ENCODE assay signal across 8 mouse cellular contexts in genomic region chr4:135545080-135545511, GRCm38 (mm10). TPM values are rescaled to one million over a fixed set of nuclear protein-coding genes. Genes with fewer than 3 reads are reported as not detected.
DNase-seq lines count a peak whose midpoint lies in the region; ATAC-seq and TF ChIP-seq lines count a peak whose summit lies in the region.

No protein-coding gene starts in this region.

- H3K9ac ChIP-seq in heart, embryonic 13.5 days, result peak overlapping the region; percentile 73
- no peak overlapping the region for H3K9ac ChIP-seq in midbrain, embryonic 15.5 days

- 8% methylated on average over 8 of the region's 8 CpGs for WGBS in heart, embryonic 13.5 days
- 7% methylated on average over 8 of the region's 8 CpGs for WGBS in limb, embryonic 10.5 days
- 31% methylated on average over 8 of the region's 8 CpGs for WGBS in midbrain, embryonic 15.5 days

- H3K36me3 ChIP-seq in G1E (replicated peaks), result no peaks in the 10 kb centered on the region
- H3K36me3 ChIP-seq in heart, embryonic 13.5 days, result peaks cover 10% of the 10 kb centered on the region
- H3K36me3 ChIP-seq in limb, embryonic 10.5 days, result no peaks in the 10 kb centered on the region
- H3K36me3 ChIP-seq in midbrain, embryonic 15.5 days (replicated peaks), result no peaks in the 10 kb centered on the region

- no peak for TF ChIP-seq CTCF in G1E (IDR thresholded peaks at IDR 0.05; ENCODE audit: low read depth, low read length)

- H3K27me3 ChIP-seq in G1E (ENCODE audit: insufficient read depth, low read length), result peaks cover 25% of the 10 kb centered on the region
- H3K27me3 ChIP-seq in heart, embryonic 13.5 days (replicated peaks), result no peaks in the 10 kb centered on the region
- peaks cover 52% of the 10 kb centered on the region for H3K27me3 ChIP-seq in limb, embryonic 10.5 days (ENCODE audit: low read depth, poor library complexity, severe bottlenecking)
- no peaks in the 10 kb centered on the region for H3K27me3 ChIP-seq in midbrain, embryonic 15.5 days (replicated peaks)

- ATAC-seq in G1E (ENCODE audit: extremely low read depth, insufficient number of reproducible peaks, low FRiP score, poor library complexity, severe bottlenecking), result no peak
- no peak for ATAC-seq in heart, embryonic 13.5 days (ENCODE audit: extremely low read depth, insufficient number of reproducible peaks, low FRiP score, low TSS enrichment)
- no peak for ATAC-seq in midbrain, embryonic 15.5 days (replicated peaks)

- H3K9me3 ChIP-seq in G1E (replicated peaks), result no peaks in the 10 kb centered on the region
- no peaks in the 10 kb centered on the region for H3K9me3 ChIP-seq in heart, embryonic 13.5 days
- no peaks in the 10 kb centered on the region for H3K9me3 ChIP-seq in limb, embryonic 10.5 days (replicated peaks)
- no peaks in the 10 kb centered on the region for H3K9me3 ChIP-seq in midbrain, embryonic 15.5 days

- DNase-seq in embryo, embryonic 11 days, result peak; percentile 51
- no peak for DNase-seq in embryo, embryonic 10 days (ENCODE audit: low spot score)
- DNase-seq in G1E (ENCODE audit: low spot score), result peak; percentile 15
- DNase-seq in limb, embryonic 10.5 days (ENCODE audit: low spot score), result no peak
- no peak for DNase-seq in right cerebral cortex, postnatal 10 days (ENCODE audit: low spot score in 2 of 2)
- no peak for DNase-seq in left cerebral cortex, adult 8-10 months (ENCODE audit: low spot score in 2 of 2)

- peak overlapping the region; percentile 66 for H3K4me2 ChIP-seq in heart, embryonic 13.5 days
- 0 out of 2 replicates have a peak overlapping the region, but pooled peaks have one; percentile 10 for H3K4me2 ChIP-seq in midbrain, embryonic 15.5 days

- peak overlapping the region; percentile 74 for H3K27ac ChIP-seq in heart, embryonic 13.5 days (replicated peaks)
- H3K27ac ChIP-seq in limb, embryonic 10.5 days, result peak overlapping the region; percentile 64
- no peak overlapping the region for H3K27ac ChIP-seq in midbrain, embryonic 15.5 days

- peaks cover 10% of the 10 kb centered on the region for H3K4me1 ChIP-seq in G1E (ENCODE audit: insufficient read depth, low read depth, low read length)
- peaks cover 69% of the 10 kb centered on the region for H3K4me1 ChIP-seq in heart, embryonic 13.5 days
- H3K4me1 ChIP-seq in limb, embryonic 10.5 days, result peaks cover 51% of the 10 kb centered on the region
- peaks cover 17% of the 10 kb centered on the region for H3K4me1 ChIP-seq in midbrain, embryonic 15.5 days

- H3K4me3 ChIP-seq in G1E (ENCODE audit: low read depth, low read length), result peak overlapping the region; percentile 55; the same call in 1 of the 2 replicates
- peak overlapping the region; percentile 36 for H3K4me3 ChIP-seq in heart, embryonic 13.5 days
- H3K4me3 ChIP-seq in limb, embryonic 10.5 days, result peak overlapping the region; percentile 39
- H3K4me3 ChIP-seq in midbrain, embryonic 15.5 days, result no peak overlapping the region

RNA-seq across cellular contexts. Expression of gene Grhl3, which starts 28.3 kb away (rescaled TPM):
- total RNA-seq in G1E (2014; fragmentation: Nextera tagmentation) (not detected in 2 replicates), G1E (2017) (0.06 TPM in 1 of 2 replicates, not detected in the other)
- polyA plus RNA-seq in G1E (2012), result not detected in 2 replicates
- polyA plus RNA-seq in heart, embryonic 13.5 days (2015; fragmentation: Nextera tagmentation; extraction: Ambion mirVana), result 4.4 and 4.8 TPM in 2 replicates
- polyA plus RNA-seq in limb, embryonic 10.5 days (2016; fragmentation: Nextera tagmentation; extraction: Ambion mirVana), result 7.5 and 11.0 TPM in 2 replicates
- 1.5 TPM in 2 replicates for polyA plus RNA-seq in midbrain, embryonic 15.5 days (2015; fragmentation: Nextera tagmentation; extraction: Ambion mirVana)
- total RNA-seq in left cerebral cortex, adult 8-10 months (2022), result 1 to 10 TPM; 1.1 to 1.8 (median 1.5) TPM

RNA-seq across cellular contexts. Expression of gene Nipal3, which starts 50.3 kb away (rescaled TPM):
- total RNA-seq in G1E (2014; fragmentation: Nextera tagmentation) (12.1 and 13.9 TPM in 2 replicates), G1E (2017) (9.8 and 15.1 TPM in 2 replicates)
- 13.7 and 27.7 TPM in 2 replicates for polyA plus RNA-seq in G1E (2012)
- polyA plus RNA-seq in heart, embryonic 13.5 days (2015; fragmentation: Nextera tagmentation; extraction: Ambion mirVana), result 3.0 and 3.2 TPM in 2 replicates
- 1.7 and 2.2 TPM in 2 replicates for polyA plus RNA-seq in limb, embryonic 10.5 days (2016; fragmentation: Nextera tagmentation; extraction: Ambion mirVana)
- polyA plus RNA-seq in midbrain, embryonic 15.5 days (2015; fragmentation: Nextera tagmentation; extraction: Ambion mirVana), result 10.7 and 13.1 TPM in 2 replicates
- 100 to 1,000 TPM in 3 of 4 experiments, 10 to 100 TPM in 1; 96.7 to 124 (median 114) TPM for total RNA-seq in left cerebral cortex, adult 8-10 months (2022)

RNA-seq across cellular contexts. Expression of gene Stpg1, which starts 50.5 kb away (rescaled TPM):
- total RNA-seq in G1E (2014; fragmentation: Nextera tagmentation) (not detected in 2 replicates), G1E (2017) (0.44 TPM in 1 of 2 replicates, not detected in the other)
- polyA plus RNA-seq in G1E (2012), result not detected in 2 replicates
- polyA plus RNA-seq in heart, embryonic 13.5 days (2015; fragmentation: Nextera tagmentation; extraction: Ambion mirVana), result 0.11 and 0.32 TPM in 2 replicates
- 0.11 TPM in 1 of 2 replicates, not detected in the other for polyA plus RNA-seq in limb, embryonic 10.5 days (2016; fragmentation: Nextera tagmentation; extraction: Ambion mirVana)
- polyA plus RNA-seq in midbrain, embryonic 15.5 days (2015; fragmentation: Nextera tagmentation; extraction: Ambion mirVana), result 0.36 and 0.59 TPM in 2 replicates
- 1 to 10 TPM in 3 of 4 experiments, under 1 TPM in 1; 0.83 to 1.3 (median 1.2) TPM for total RNA-seq in left cerebral cortex, adult 8-10 months (2022)

Comparison
In these comparisons a context has a peak if more than half of its experiments do, and no peak if none do; other contexts are left out.
1. DNase-seq: peak in embryo, embryonic 11 days (single experiment) and G1E (single experiment); none in embryo, embryonic 10 days (single experiment), limb, embryonic 10.5 days (single experiment), right cerebral cortex, postnatal 10 days (0 of 2) and left cerebral cortex, adult 8-10 months (0 of 2).